Mouse (Mus musculus) intestine, postnatal 0 days (tissue): ENCODE results near the gene Fer1l5. TPM values are rescaled to one million over a fixed set of nuclear protein-coding genes. Genes with fewer than 3 reads are reported as not detected.

Experiments
- ATAC-seq: fragments of 200-750 bp; cut with Nextera tagmentation; 2 replicates; pipeline ENCODE4 v1.8.0; 2017; ENCODE audit warnings: mild to moderate bottlenecking, moderate TSS enrichment, moderate library complexity
- H3K27ac ChIP-seq: fragments of 300-500 bp; sonication (generic); 2 replicates; pipeline ENCODE4 v1.5.1; 2014; ENCODE audit warnings: mild to moderate bottlenecking, low read depth, low read length, moderate library complexity
- H3K27me3 ChIP-seq: fragments of 300-500 bp; sonication (generic); replicated peaks from 2 replicates; pipeline ENCODE4 v1.6.1; 2014; ENCODE audit warnings: low read length, mixed read lengths; ENCODE audit not compliant: control insufficient read depth, insufficient read depth
- H3K36me3 ChIP-seq: fragments of 300-500 bp; sonication (generic); 2 replicates; pipeline ENCODE4 v1.6.1; 2014; ENCODE audit warnings: mild to moderate bottlenecking, moderate library complexity; ENCODE audit not compliant: control insufficient read depth, insufficient read depth
- H3K4me1 ChIP-seq: fragments of 300-500 bp; sonication (generic); replicated peaks from 2 replicates; pipeline ENCODE4 v1.6.1; 2014; ENCODE audit warnings: antibody characterized with exemption, low read length, mixed read lengths; ENCODE audit not compliant: control insufficient read depth, insufficient read depth
- H3K4me2 ChIP-seq: fragments of 300-500 bp; sonication (generic); replicated peaks from 2 replicates; pipeline ENCODE4 v1.6.1; 2014; ENCODE audit warnings: low read depth, mild to moderate bottlenecking, moderate library complexity
- H3K4me3 ChIP-seq: fragments of 300-500 bp; sonication (generic); 2 replicates; pipeline ENCODE4 v1.5.1; 2014; ENCODE audit warnings: low read depth, low read length
- H3K9ac ChIP-seq: fragments of 300-500 bp; sonication (generic); 2 replicates; pipeline ENCODE4 v1.6.1; 2014; ENCODE audit warnings: mild to moderate bottlenecking, low read depth, low read length
- H3K9me3 ChIP-seq: fragments of 300-500 bp; sonication (generic); 2 replicates; pipeline ENCODE4 v1.6.1; 2016; ENCODE audit warnings: mixed run types; ENCODE audit not compliant: control insufficient read depth
- CTCF ChIP-seq: sonication (generic); IDR thresholded peaks from 2 replicates; pipeline ENCODE4 v1.5.1; 2016; ENCODE audit warnings: low read depth, mild to moderate bottlenecking, control low read depth, antibody characterized with exemption, moderate library complexity
- WGBS: fragments of 180-500 bp; shearing (Covaris S2); extraction: QIAGEN DNeasy Blood & Tissue Kit; methylation state at CpG from one replicate; pipeline ENCODE4 v1.1.7; 2014; 5-methylcytosine and 5-hydroxymethylcytosine counted together
- polyA plus RNA-seq: library from polyadenylated mRNA; unstranded; fragments of >200 nt; fragmentation: Nextera tagmentation; extraction: Ambion mirVana; gene quantifications from 2 replicates; pipeline ENCODE4 v1.2.1, GENCODE M21; 2015

The Fer1l5 gene
- polyA plus RNA-seq, 1 experiment from 2014 or later: 0.13 TPM

DNA sequence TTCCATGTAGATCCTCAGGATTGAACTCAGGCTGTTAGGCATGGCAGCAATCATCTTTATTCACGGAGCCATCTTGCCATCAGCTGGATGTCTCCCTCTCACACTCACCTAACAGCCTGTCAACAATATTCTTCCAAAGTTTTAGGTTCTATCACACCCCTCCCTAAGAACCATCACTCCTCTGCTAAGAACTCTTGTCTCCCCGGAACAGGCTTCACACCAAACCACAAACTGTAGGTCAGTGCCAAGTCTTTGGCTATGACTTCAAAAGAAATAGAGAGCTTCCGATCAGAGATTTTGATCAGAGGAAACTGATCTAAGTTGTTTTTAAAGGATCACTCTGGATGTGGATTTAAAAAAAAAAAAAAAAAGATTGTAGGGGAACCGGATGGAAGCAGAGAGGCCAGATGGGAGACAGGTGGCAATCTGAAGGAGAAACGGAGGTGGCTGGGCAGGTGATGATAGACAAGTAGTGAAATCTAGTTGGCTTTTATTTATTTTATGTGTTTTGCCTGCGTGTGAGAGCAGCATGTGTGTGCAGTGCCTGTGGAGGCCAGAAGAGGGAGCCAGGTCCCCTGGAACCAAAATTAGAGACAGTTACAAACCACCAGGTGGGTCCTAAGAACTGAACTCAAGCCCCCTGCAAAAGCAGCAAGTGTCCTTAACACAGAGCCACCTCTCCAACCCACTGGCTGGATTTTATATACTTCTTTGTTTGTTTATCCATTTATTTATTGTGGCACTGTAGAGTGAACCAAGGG lies 82.1 kb downstream of the Fer1l5 start:
- ATAC-seq: no peak
- H3K4me1 ChIP-seq: no peaks in the 10 kb centered on the region
- no peaks in the 10 kb centered on the region for H3K9me3 ChIP-seq
- H3K27ac ChIP-seq: no peak overlapping the region
- 90% methylated on average over 6 of the region's 6 CpGs for WGBS
- H3K4me3 ChIP-seq: no peak overlapping the region
- H3K36me3 ChIP-seq: no peaks in the 10 kb centered on the region
- TF ChIP-seq CTCF: peak; percentile 47
- H3K9ac ChIP-seq: no peak overlapping the region
- H3K27me3 ChIP-seq: no peaks in the 10 kb centered on the region
- no peak overlapping the region for H3K4me2 ChIP-seq

DNA sequence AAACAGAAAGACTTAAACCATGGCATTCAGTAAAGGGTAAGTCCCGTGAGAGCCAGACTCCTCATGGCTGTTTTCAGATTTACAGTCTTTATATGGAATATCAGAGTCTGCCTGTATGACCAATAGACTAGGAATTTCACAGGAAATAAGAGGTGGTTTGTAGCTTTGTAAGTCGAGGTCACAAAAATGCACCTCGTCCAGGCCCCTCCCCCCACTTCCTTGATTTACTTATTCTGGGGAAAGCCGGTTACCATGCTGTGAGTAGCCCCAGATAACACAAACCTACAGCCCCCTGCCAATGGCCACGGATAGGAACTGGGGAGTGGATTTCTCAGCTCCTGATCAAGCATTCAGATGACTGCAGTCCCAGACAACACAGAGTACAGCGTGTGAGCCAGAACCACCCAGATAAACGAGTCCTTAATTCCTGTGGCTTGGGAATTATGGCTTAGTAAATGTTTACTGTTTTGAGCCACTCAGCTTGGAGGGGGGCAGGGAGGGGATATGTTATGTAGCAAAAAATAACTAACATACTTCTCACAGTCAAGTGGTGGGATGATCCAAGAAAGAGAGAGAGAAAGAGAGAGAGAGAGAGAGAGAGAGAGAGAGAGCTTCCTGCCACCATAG lies 85.4 kb downstream of the Fer1l5 start:
- Histone ChIP-seq H3K27ac (no peak overlapping the region), H3K9ac (no peak overlapping the region), H3K4me3 (no peak overlapping the region), H3K4me2 (no peak overlapping the region), H3K4me1 (no peaks in the 10 kb centered on the region), H3K36me3 (no peaks in the 10 kb centered on the region), H3K27me3 (no peaks in the 10 kb centered on the region), H3K9me3 (no peaks in the 10 kb centered on the region)
- WGBS: 23% methylated on average over 7 of the region's 7 CpGs
- ATAC-seq: no peak
- no peak for TF ChIP-seq CTCF

DNA sequence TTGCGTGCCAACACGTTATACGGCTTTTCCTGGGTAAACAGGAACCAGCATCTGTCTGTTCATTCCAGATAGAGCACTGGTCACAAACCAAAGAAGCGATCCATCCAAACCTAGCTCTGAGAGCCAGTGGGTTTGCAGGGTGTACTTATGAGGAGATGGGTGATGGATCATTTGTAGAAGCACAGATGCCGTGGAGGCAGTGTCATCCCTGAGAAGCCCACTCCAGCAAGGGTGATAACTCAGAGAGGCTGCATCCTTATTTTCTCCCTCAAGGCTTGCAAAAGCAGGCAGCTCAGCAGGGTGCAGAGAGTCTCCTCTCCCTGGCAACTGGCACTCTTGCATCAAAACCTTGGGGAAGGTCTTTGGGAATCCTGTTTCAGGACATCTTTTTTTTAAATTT lies 86.1 kb downstream of the Fer1l5 start:
- Histone ChIP-seq H3K4me3 (no peak overlapping the region), H3K9ac (no peak overlapping the region), H3K27me3 (no peaks in the 10 kb centered on the region), H3K9me3 (no peaks in the 10 kb centered on the region), H3K36me3 (no peaks in the 10 kb centered on the region), H3K4me2 (no peak overlapping the region), H3K27ac (no peak overlapping the region), H3K4me1 (no peaks in the 10 kb centered on the region)
- ATAC-seq: no peak
- WGBS: 66% methylated on average over 5 of the region's 5 CpGs
- TF ChIP-seq CTCF: no peak

DNA sequence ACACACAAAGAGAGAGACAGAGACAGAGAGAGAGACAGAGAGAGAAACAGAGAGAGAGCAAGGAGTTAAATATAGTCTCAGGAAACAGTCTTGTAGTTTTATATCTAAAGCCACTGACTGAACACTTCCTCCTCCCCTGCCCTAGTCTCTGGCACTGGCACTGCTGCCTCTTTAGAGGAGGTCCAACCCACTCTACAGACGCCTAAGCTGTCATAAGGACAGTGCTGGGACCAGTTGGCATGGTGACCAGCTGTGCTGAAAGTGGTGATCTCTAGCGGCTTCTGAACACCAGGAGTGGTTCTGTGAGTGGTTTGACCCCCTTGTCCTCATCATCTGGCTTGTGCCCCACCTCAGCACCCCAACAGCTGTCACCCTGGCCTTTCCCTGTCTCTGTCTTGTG lies 89.7 kb downstream of the Fer1l5 start:
- Histone ChIP-seq H3K4me2 (no peak overlapping the region), H3K9me3 (no peaks in the 10 kb centered on the region), H3K4me1 (no peaks in the 10 kb centered on the region), H3K9ac (no peak overlapping the region), H3K36me3 (no peaks in the 10 kb centered on the region), H3K27ac (no peak overlapping the region), H3K27me3 (no peaks in the 10 kb centered on the region), H3K4me3 (no peak overlapping the region)
- WGBS: 45% methylated on average over 2 of the region's 2 CpGs
- no peak for ATAC-seq
- TF ChIP-seq CTCF: no peak

DNA sequence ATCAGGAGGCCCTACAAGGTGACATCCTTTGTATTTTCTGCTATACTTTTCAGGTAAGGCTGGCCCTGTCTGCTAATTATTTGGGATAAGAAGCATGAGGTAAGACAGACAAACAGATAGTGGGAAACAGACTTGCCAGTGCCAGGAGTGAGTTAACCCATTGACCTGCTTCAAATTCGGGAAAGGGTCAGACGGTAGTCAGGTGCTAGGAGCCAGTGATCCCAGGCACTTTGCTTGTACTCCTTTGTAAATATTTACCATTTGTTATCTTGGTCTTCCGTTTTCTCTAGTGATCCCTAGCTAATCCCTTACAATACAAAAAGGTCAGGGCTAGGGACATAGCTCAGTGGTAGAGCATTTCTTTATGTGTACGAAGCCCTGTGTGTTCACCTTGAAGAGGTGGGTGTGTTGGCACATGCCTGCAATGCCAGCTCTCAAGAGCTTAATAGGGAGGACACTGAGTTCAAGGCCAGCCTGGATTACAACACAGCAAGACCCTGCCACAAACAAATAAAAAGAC lies 93.6 kb downstream of the Fer1l5 start:
- Histone ChIP-seq H3K36me3 (no peaks in the 10 kb centered on the region), H3K27me3 (no peaks in the 10 kb centered on the region), H3K9ac (no peak overlapping the region), H3K4me1 (no peaks in the 10 kb centered on the region), H3K27ac (no peak overlapping the region), H3K4me3 (no peak overlapping the region), H3K9me3 (no peaks in the 10 kb centered on the region), H3K4me2 (no peak overlapping the region)
- WGBS: 25% methylated on average over 4 of the region's 4 CpGs
- TF ChIP-seq CTCF: no peak
- no peak for ATAC-seq

DNA sequence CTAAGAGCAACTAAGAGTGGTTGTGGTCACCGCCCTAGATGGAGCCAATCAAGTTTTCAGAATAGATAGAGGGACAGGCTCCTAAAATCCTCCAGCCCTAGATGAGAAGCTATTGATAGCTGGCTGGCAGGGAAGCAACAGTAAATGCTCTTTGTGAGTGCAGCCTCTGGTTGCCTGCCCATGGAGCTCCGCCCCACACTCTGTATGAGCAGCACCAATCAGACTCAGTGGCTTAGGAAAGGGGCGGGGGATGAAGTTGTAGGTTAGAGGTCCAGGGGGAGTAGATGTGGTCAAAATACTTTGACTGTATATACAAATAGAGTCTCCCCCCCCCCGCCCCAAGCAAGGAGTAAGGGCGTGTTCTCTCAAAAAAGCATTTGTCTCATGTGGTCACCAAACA lies 95.4 kb downstream of the Fer1l5 start:
- H3K4me2 ChIP-seq: no peak overlapping the region
- H3K9ac ChIP-seq: no peak overlapping the region
- no peaks in the 10 kb centered on the region for H3K9me3 ChIP-seq
- no peak for TF ChIP-seq CTCF
- ATAC-seq: no peak
- H3K4me1 ChIP-seq: no peaks in the 10 kb centered on the region
- H3K27me3 ChIP-seq: no peaks in the 10 kb centered on the region
- no peaks in the 10 kb centered on the region for H3K36me3 ChIP-seq
- 63% methylated on average over 5 of the region's 5 CpGs for WGBS
- no peak overlapping the region for H3K4me3 ChIP-seq
- H3K27ac ChIP-seq: no peak overlapping the region
